Mouse (Mus musculus) monocyte, adult 2 months (primary cell): ENCODE measurements at regions not wholly inside any gene's neighbourhood (a gene's known extent, or its start where the extent isn't known, plus 50 kb on each side); places are given as distances from the start of the nearest gene placed in this dataset.

Experiments
- DNase-seq, 2 experiments: peaks; one replicate each; pipeline ENCODE4 v3.0.0; 2022; ENCODE audit warnings: low spot score in 2 of 2, low read depth in 1 of 2

- no peak for DNase-seq
These were observed 517.1 kb upstream of the Adam5 start for GRCm38 (mm10) chr8:25341225-25341624.

GRCm38 (mm10) chr8:25340729-25341128, 516.6 kb upstream of the Adam5 start:
- no peak for DNase-seq

GRCm38 (mm10) chr8:25332120-25332607, 508.0 kb upstream of the Adam5 start:
- DNase-seq = no peak

- no peak for DNase-seq
These were observed 507.1 kb upstream of the Adam5 start for GRCm38 (mm10) chr8:25331161-25331776.

GRCm38 (mm10) chr8:25329791-25330190, 505.6 kb upstream of the Adam5 start:
- DNase-seq = no peak

GRCm38 (mm10) chr8:25328318-25328717, 504.1 kb upstream of the Adam5 start:
- no peak for DNase-seq

GRCm38 (mm10) chr8:25326930-25327329, 502.8 kb upstream of the Adam5 start:
- DNase-seq = no peak

- DNase-seq = no peak
These were observed 502.1 kb upstream of the Adam5 start for GRCm38 (mm10) chr8:25326257-25326656.

- no peak for DNase-seq
These were observed 500.6 kb upstream of the Adam5 start for GRCm38 (mm10) chr8:25324731-25325130.

GRCm38 (mm10) chr8:25323643-25324420, 499.7 kb upstream of the Adam5 start:
- DNase-seq = no peak

GRCm38 (mm10) chr8:25316383-25316782, 492.2 kb upstream of the Adam5 start:
- DNase-seq = no peak

- DNase-seq = no peak
These were observed 487.8 kb upstream of the Adam5 start for GRCm38 (mm10) chr8:25311811-25312533.

- DNase-seq = no peak
These were observed 483.8 kb upstream of the Adam5 start for GRCm38 (mm10) chr8:25307956-25308355.

- no peak for DNase-seq
These were observed 483.3 kb upstream of the Adam5 start for GRCm38 (mm10) chr8:25307511-25307910.

- no peak for DNase-seq
These were observed 482.8 kb upstream of the Adam5 start for GRCm38 (mm10) chr8:25306769-25307491.
